Mouse (Mus musculus): Measurements from ENCODE around the gene Kcnk3. TPM values are rescaled to one million over a fixed set of nuclear protein-coding genes. Genes with fewer than 3 reads are reported as not detected.

The Kcnk3 gene
- polyA plus RNA-seq, 1 experiment from 2014 or later, result 11.1 TPM

- TF ChIP-seq CTCF (IDR thresholded peaks at IDR 0.05; ENCODE audit: low read depth), result no peak
- no peak for TF ChIP-seq EP300 (optimal IDR thresholded peaks at IDR 0.05)
- H3K27ac ChIP-seq (replicated peaks), result no peak overlapping the region
- WGBS, result 67% methylated on average over 1 of the region's 1 CpGs
- DNase-seq (ENCODE audit: low spot score) (no peak), ATAC-seq (ENCODE audit: low FRiP score, low TSS enrichment) (no peak)
- H3K27me3 ChIP-seq (ENCODE audit: control insufficient read depth, insufficient read depth, low read length), result no peaks in the 10 kb centered on the region
- H3K9me3 ChIP-seq (ENCODE audit: control insufficient read depth, low read length), result no peaks in the 10 kb centered on the region
- no peak overlapping the region for H3K9ac ChIP-seq (ENCODE audit: low read length)
- H3K36me3 ChIP-seq (ENCODE audit: control insufficient read depth, insufficient read depth, low read length), result no peaks in the 10 kb centered on the region
- H3K4me2 ChIP-seq (replicated peaks; ENCODE audit: low read depth), result no peak overlapping the region
- no peaks in the 10 kb centered on the region for H3K4me1 ChIP-seq (replicated peaks; ENCODE audit: control insufficient read depth, insufficient read depth)
- no peak overlapping the region for H3K4me3 ChIP-seq (ENCODE audit: low read depth, low read length)
Observed at GRCm38 (mm10) chr5:30568479-30568878, 19.5 kb upstream of the Kcnk3 start.

GRCm38 (mm10) chr5:30571820-30572219 lies 16.1 kb upstream of the Kcnk3 start:
- no peak for TF ChIP-seq EP300 (optimal IDR thresholded peaks at IDR 0.05)
- no peak overlapping the region for H3K27ac ChIP-seq (replicated peaks)
- H3K4me1 ChIP-seq (replicated peaks; ENCODE audit: control insufficient read depth, insufficient read depth), result no peaks in the 10 kb centered on the region
- H3K4me3 ChIP-seq (ENCODE audit: low read depth, low read length), result no peak overlapping the region
- H3K9ac ChIP-seq (ENCODE audit: low read length), result no peak overlapping the region
- DNase-seq (ENCODE audit: low spot score) (no peak), ATAC-seq (ENCODE audit: low FRiP score, low TSS enrichment) (no peak)
- H3K27me3 ChIP-seq (ENCODE audit: control insufficient read depth, insufficient read depth, low read length), result no peaks in the 10 kb centered on the region
- WGBS, result 59% methylated on average over 5 of the region's 5 CpGs
- no peaks in the 10 kb centered on the region for H3K9me3 ChIP-seq (ENCODE audit: control insufficient read depth, low read length)
- no peak overlapping the region for H3K4me2 ChIP-seq (replicated peaks; ENCODE audit: low read depth)
- H3K36me3 ChIP-seq (ENCODE audit: control insufficient read depth, insufficient read depth, low read length), result no peaks in the 10 kb centered on the region

- WGBS, result 82% methylated on average over 8 of the region's 8 CpGs
- ATAC-seq (ENCODE audit: low FRiP score, low TSS enrichment) (no peak), DNase-seq (ENCODE audit: low spot score) (no peak)
- TF ChIP-seq EP300 (optimal IDR thresholded peaks at IDR 0.05) (no peak), CTCF (IDR thresholded peaks at IDR 0.05; ENCODE audit: low read depth) (no peak)
- no peaks in the 10 kb centered on the region for H3K4me1 ChIP-seq (replicated peaks; ENCODE audit: control insufficient read depth, insufficient read depth)
- H3K9me3 ChIP-seq (ENCODE audit: control insufficient read depth, low read length), result no peaks in the 10 kb centered on the region
- no peaks in the 10 kb centered on the region for H3K27me3 ChIP-seq (ENCODE audit: control insufficient read depth, insufficient read depth, low read length)
- H3K36me3 ChIP-seq (ENCODE audit: control insufficient read depth, insufficient read depth, low read length), result no peaks in the 10 kb centered on the region
- no peak overlapping the region for H3K4me3 ChIP-seq (ENCODE audit: low read depth, low read length)
- H3K9ac ChIP-seq (ENCODE audit: low read length), result no peak overlapping the region
- H3K4me2 ChIP-seq (replicated peaks; ENCODE audit: low read depth), result no peak overlapping the region
- no peak overlapping the region for H3K27ac ChIP-seq (replicated peaks)
Observed at GRCm38 (mm10) chr5:30574367-30574766, 13.6 kb upstream of the Kcnk3 start.

GRCm38 (mm10) chr5:30576233-30576632 lies 11.7 kb upstream of the Kcnk3 start:
- no peak for TF ChIP-seq CTCF (IDR thresholded peaks at IDR 0.05; ENCODE audit: low read depth)
- Histone ChIP-seq H3K9ac (ENCODE audit: low read length) (no peak overlapping the region), H3K4me3 (ENCODE audit: low read depth, low read length) (no peak overlapping the region), H3K27ac (replicated peaks) (peak overlapping the region; percentile 30), H3K4me1 (replicated peaks; ENCODE audit: control insufficient read depth, insufficient read depth) (no peaks in the 10 kb centered on the region), H3K9me3 (ENCODE audit: control insufficient read depth, low read length) (no peaks in the 10 kb centered on the region), H3K36me3 (ENCODE audit: control insufficient read depth, insufficient read depth, low read length) (no peaks in the 10 kb centered on the region), H3K4me2 (replicated peaks; ENCODE audit: low read depth) (no peak overlapping the region), H3K27me3 (ENCODE audit: control insufficient read depth, insufficient read depth, low read length) (no peaks in the 10 kb centered on the region)
- DNase-seq (ENCODE audit: low spot score) (no peak), ATAC-seq (ENCODE audit: low FRiP score, low TSS enrichment) (no peak)
- 70% methylated on average over 7 of the region's 7 CpGs for WGBS

GRCm38 (mm10) chr5:30577251-30577650 lies 10.7 kb upstream of the Kcnk3 start:
- Histone ChIP-seq H3K9me3 (ENCODE audit: control insufficient read depth, low read length) (no peaks in the 10 kb centered on the region), H3K4me2 (replicated peaks; ENCODE audit: low read depth) (no peak overlapping the region), H3K9ac (ENCODE audit: low read length) (no peak overlapping the region), H3K4me1 (replicated peaks; ENCODE audit: control insufficient read depth, insufficient read depth) (no peaks in the 10 kb centered on the region), H3K27ac (replicated peaks) (no peak overlapping the region), H3K27me3 (ENCODE audit: control insufficient read depth, insufficient read depth, low read length) (no peaks in the 10 kb centered on the region), H3K4me3 (ENCODE audit: low read depth, low read length) (no peak overlapping the region), H3K36me3 (ENCODE audit: control insufficient read depth, insufficient read depth, low read length) (no peaks in the 10 kb centered on the region)
- no peak for ATAC-seq (ENCODE audit: low FRiP score, low TSS enrichment)
- TF ChIP-seq CTCF (IDR thresholded peaks at IDR 0.05; ENCODE audit: low read depth) (no peak), EP300 (optimal IDR thresholded peaks at IDR 0.05) (no peak)
- DNase-seq (ENCODE audit: low spot score), result no peak
- 64% methylated on average over 9 of the region's 9 CpGs for WGBS

GRCm38 (mm10) chr5:30577654-30578310 lies 10.2 kb upstream of the Kcnk3 start:
- no peak for DNase-seq (ENCODE audit: low spot score)
- Histone ChIP-seq H3K9ac (ENCODE audit: low read length) (no peak overlapping the region), H3K27ac (replicated peaks) (0 out of 2 replicates have a peak overlapping the region, but pooled peaks have one; percentile 4), H3K36me3 (ENCODE audit: control insufficient read depth, insufficient read depth, low read length) (no peaks in the 10 kb centered on the region), H3K9me3 (ENCODE audit: control insufficient read depth, low read length) (no peaks in the 10 kb centered on the region), H3K4me1 (replicated peaks; ENCODE audit: control insufficient read depth, insufficient read depth) (no peaks in the 10 kb centered on the region), H3K4me3 (ENCODE audit: low read depth, low read length) (no peak overlapping the region), H3K4me2 (replicated peaks; ENCODE audit: low read depth) (no peak overlapping the region), H3K27me3 (ENCODE audit: control insufficient read depth, insufficient read depth, low read length) (no peaks in the 10 kb centered on the region)
- 63% methylated on average over 12 of the region's 12 CpGs for WGBS
- no peak for ATAC-seq (ENCODE audit: low FRiP score, low TSS enrichment)
- no peak for TF ChIP-seq CTCF (IDR thresholded peaks at IDR 0.05; ENCODE audit: low read depth)
- no peak for TF ChIP-seq EP300 (optimal IDR thresholded peaks at IDR 0.05)

Measured in stomach, postnatal 0 days (tissue).